Mouse (Mus musculus): ENCODE results near the gene Nup54.

Nup54 gene

DNA sequence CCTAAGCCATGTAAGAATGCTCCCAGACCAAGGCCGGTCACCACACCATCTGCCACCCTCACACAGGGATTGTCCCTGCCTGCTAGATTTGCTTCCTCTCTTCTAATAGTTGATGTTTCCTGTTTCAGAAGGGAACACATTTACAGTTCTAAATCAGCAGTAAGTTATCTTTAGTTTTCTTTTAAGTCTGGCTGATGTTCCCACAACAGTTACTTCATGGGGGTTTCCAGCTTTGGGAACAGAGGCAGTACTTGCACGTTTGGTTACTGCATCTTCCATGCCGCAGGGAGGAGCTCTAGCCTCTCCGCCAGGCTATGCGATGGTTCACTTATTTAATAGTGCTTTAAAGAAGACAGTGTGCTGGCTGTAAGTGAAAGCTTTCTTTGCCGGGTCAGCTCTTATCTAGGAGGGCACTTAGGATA, 60.3 kb downstream of the Nup54 start:
- DNase-seq: no peak

DNA sequence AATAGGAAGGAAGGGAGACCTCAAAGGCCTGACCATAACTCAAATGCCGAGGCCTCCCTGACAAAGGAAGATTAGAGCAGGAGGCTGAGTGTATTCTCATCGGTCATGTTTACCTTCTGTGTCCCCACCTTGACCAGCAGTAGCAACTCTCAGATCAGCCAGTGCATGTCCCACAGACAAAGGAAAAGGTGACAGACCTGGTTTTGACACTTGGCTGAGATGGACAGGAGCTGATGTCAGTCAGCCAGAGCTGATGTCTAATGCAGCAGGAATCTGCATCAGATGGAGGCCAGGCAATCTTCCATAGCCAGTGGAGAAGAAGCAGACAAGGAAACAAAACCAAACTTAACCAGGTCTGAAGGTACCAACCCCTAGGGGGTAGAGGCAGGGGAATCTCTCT, 62.4 kb downstream of the Nup54 start:
- DNase-seq: no peak

GRCm38 (mm10) chr5:92371361-92371976, 63.5 kb downstream of the Nup54 start:
- no peak for DNase-seq

DNA sequence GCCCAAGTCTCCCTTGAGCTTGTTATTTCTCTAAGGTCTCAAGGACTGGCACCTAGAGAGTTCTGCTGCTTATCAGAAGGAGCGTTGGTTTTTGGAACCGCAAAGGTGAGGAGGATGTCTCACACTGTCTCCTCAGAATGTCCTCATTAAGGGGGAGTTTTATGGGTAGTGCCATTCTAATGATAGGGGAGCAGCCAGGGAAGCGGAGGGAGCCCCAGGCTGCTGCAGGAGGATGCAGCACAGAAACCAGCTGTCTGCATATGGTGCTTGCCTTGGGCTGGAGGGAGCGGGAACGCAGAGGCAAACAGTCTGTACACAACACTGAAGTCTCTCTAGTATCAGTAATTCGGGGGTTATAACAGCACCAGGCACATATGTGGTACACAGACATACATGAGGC, 64.1 kb downstream of the Nup54 start:
- no peak for DNase-seq

DNA sequence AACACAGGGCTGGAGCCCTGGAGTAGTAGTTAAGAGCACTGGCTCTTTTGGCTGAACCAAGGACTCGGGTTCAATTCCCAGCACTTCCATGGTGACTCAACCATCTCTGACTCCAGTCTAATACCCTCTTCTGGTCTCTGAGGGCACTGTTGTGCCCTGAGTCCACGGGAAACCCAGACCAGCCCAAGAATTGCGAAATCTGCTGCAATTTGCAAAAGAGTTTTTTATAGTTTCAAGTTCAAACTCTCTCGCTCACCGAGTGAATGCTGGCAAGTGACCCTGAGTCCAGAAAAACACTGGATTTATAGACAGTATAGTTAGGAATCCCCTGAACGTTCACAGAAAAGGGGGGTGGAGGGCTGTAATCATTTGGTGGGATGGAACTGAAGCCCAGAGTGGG, 64.6 kb downstream of the Nup54 start:
- DNase-seq: no peak

DNA sequence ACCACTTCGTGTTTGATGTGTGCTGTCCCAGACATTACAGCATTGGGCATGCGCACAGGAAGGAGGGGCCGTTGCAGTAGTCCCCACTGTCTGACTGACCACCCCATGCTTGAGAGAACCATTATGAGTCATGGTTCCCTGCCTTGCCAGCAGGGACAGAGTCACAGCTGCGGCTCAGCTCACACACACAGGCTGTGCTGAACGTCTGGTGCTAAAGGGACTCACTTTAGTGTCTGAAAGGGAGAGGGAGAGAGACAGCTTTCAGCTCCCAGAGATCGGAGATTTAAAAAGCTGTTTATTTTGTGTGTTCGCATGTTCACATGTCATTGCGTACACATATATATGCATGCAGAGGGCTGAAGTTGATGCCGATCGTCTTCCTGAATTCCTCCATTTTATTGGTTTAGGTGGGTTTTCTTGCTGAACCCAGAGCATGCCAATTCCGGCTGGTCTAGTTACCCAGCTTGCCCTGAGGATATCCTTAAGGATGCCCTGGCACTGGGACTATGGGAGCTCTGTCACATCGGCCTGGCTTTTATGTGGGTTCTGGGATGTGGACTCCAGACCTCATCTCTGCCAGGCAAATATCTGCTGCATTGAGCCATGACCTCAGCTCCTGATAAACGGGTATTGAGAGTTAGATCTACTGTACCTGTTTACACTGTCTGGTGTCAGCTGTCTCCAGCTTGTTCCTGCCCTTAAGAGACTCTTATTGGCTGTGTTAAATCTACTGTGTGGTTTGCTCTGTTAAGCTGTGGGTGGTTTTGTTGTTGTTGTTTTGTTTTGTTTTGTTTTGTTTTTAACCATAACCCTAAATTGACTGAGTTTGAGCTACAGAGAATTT, 65.6 kb downstream of the Nup54 start:
- peak; percentile 66 for DNase-seq

GRCm38 (mm10) chr5:92368392-92368791, 66.6 kb downstream of the Nup54 start:
- DNase-seq: no peak

GRCm38 (mm10) chr5:92366565-92366964, 68.5 kb downstream of the Nup54 start:
- DNase-seq: no peak
